ENCODE assay signal across 11 mouse cellular contexts in genomic region chr19:57255157-57255556, GRCm38 (mm10). TPM values are rescaled to one million over a fixed set of nuclear protein-coding genes. Genes with fewer than 3 reads are reported as not detected.
A peak's percentile ranks its signal among the peaks of the same experiment; 100 is the strongest.
DNase-seq lines count a peak whose midpoint lies in the region; ATAC-seq and TF ChIP-seq lines count a peak whose summit lies in the region.
"Had no signal": no experiment of that assay in that cellular context is flagged by ENCODE, and none has a peak within 500 bp of the region (broad histone marks: within the 10 kb centered on the region; RNA-seq: fewer than 3 reads in every experiment).

No protein-coding gene starts in this region.

- no peak overlapping the region for H3K27ac ChIP-seq in kidney, postnatal 0 days
- H3K27ac ChIP-seq: embryonic facial prominence, embryonic 15.5 days; hindbrain, embryonic 12.5 days; liver, embryonic 15.5 days had no signal

- no peaks in the 10 kb centered on the region for H3K4me1 ChIP-seq in kidney, postnatal 0 days (replicated peaks; ENCODE audit: insufficient read depth, low read length)
- H3K4me1 ChIP-seq: hindbrain, embryonic 12.5 days had no signal

- no peak for ATAC-seq in kidney, postnatal 0 days (replicated peaks; ENCODE audit: low FRiP score, low read depth)

- H3K4me3 ChIP-seq in kidney, postnatal 0 days (replicated peaks; ENCODE audit: low read depth, low read length), result no peak overlapping the region
- H3K4me3 ChIP-seq: embryonic facial prominence, embryonic 15.5 days; hindbrain, embryonic 12.5 days; liver, embryonic 15.5 days had no signal

- 76% methylated on average over 8 of the region's 8 CpGs for WGBS in kidney, postnatal 0 days

- intact Hi-C loops in left cerebral cortex, postnatal 25 days (cut with DNase I), result no loop called here

- no peak overlapping the region for H3K4me2 ChIP-seq in kidney, postnatal 0 days (ENCODE audit: low read length)
- H3K4me2 ChIP-seq: embryonic facial prominence, embryonic 15.5 days; hindbrain, embryonic 12.5 days; liver, embryonic 15.5 days had no signal

- H3K9ac ChIP-seq in kidney, postnatal 0 days (ENCODE audit: low read depth, low read length), result no peak overlapping the region
- H3K9ac ChIP-seq: embryonic facial prominence, embryonic 15.5 days; hindbrain, embryonic 12.5 days; liver, embryonic 15.5 days had no signal

- no peaks in the 10 kb centered on the region for H3K36me3 ChIP-seq in kidney, postnatal 0 days (ENCODE audit: insufficient read depth, low read length)
- H3K36me3 ChIP-seq: embryonic facial prominence, embryonic 15.5 days; hindbrain, embryonic 12.5 days; liver, embryonic 15.5 days had no signal

- DNase-seq in cerebellum, postnatal 10 days, result peak; percentile 56 to 60
- DNase-seq in cerebellum, adult 11-12 months, result no peak
- DNase-seq in kidney, postnatal 0 days (ENCODE audit: low spot score), result peak; percentile 73
- DNase-seq in kidney, adult 9 months, result no peak
- peak; percentile 51 for DNase-seq in adipocyte (ENCODE audit: low spot score)
- DNase-seq in lung, postnatal 36 days, result peak; percentile 57
- DNase-seq in left cerebral cortex, postnatal 25 days (ENCODE audit: low spot score in 2 of 2), result no peak
- no peak for DNase-seq in thymus, adult 18-20 months

- H3K9me3 ChIP-seq in kidney, postnatal 0 days (replicated peaks; ENCODE audit: low read length), result no peaks in the 10 kb centered on the region
- H3K9me3 ChIP-seq: embryonic facial prominence, embryonic 15.5 days; hindbrain, embryonic 12.5 days; liver, embryonic 15.5 days had no signal

- no peaks in the 10 kb centered on the region for H3K27me3 ChIP-seq in kidney, postnatal 0 days (ENCODE audit: insufficient read depth, low read length)
- H3K27me3 ChIP-seq: embryonic facial prominence, embryonic 15.5 days; hindbrain, embryonic 12.5 days; liver, embryonic 15.5 days had no signal

- peak; percentile 73 for TF ChIP-seq CTCF in kidney, postnatal 0 days (IDR thresholded peaks at IDR 0.05; ENCODE audit: low read depth)

RNA-seq across cellular contexts. Expression of gene Ablim1, which starts 59.6 kb away (rescaled TPM):
- polyA plus RNA-seq in kidney, postnatal 0 days (2015; fragmentation: Nextera tagmentation; extraction: Ambion mirVana), result 40.5 and 41.2 TPM in 2 replicates
- 100 to 1,000 TPM; 106 to 113 TPM for total RNA-seq in left cerebral cortex, postnatal 25 days (2021)

Comparison
In these comparisons a context has a peak if more than half of its experiments do, and no peak if none do; other contexts are left out.
1. DNase-seq: peak in cerebellum, postnatal 10 days (2 of 2), kidney, postnatal 0 days (single experiment), adipocyte (single experiment) and lung, postnatal 36 days (single experiment); none in cerebellum, adult 11-12 months (single experiment), kidney, adult 9 months (single experiment), left cerebral cortex, postnatal 25 days (0 of 2) and thymus, adult 18-20 months (0 of 2).